Mouse (Mus musculus) liver, adult (tissue): ENCODE measurements around the gene Gm21293.
"Not testable (repeated sequence)": the region's sequence is repeated elsewhere in the genome, so short reads cannot be mapped to it uniquely, and the experiment has no call there.

Experiments used
- GATA4 ChIP-seq: IDR thresholded peaks from 2 replicates; pipeline ENCODE4 v1.6.1; 2014; ENCODE audit warnings: mild to moderate bottlenecking, low read length; ENCODE audit not compliant: insufficient replicate concordance

Gm21293 gene

DNA sequence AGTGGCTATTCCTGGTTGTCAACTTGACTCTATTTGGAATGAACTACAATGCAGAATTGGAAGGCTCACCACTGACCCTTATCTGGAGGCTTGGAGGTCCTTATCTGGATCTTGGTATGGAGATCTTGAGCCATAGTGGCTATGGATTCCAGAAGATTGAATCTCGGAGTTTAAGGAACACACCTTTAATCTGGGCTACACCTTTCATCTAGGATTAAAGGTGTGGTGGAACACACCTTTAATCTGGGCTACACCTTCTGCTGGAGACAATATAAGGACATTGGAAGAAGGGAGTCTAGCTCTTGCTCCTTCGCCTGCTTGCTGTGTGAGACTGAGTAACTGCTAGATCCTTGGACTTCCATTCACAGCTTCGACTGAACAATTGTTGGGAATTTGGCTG, at the start of gene Gm21293:
Gm21293 (plus strand) TSS at position 301 of the 400 bp plus-strand sequence.
- TF ChIP-seq GATA4: not testable (repeated sequence)

DNA sequence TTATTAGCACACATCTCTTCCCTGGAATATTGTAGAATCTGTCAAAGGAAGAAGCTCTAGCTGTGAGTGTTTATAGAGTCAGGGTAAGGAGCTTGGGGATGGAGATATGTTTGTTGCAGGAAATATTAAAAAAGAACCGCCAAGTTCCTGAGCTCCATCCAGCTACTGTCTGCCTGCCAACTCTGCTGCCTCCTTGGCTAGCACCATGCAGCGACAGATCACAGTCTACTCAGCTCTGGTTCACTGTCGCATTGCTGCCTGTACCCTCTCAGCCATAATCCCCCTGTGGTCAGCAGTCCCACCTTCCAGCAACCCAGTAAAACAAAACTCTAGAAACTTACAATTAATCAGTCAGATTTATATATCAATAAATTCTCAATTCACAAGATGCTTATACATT, 32.7 kb upstream of the Gm21293 start:
- no peak for TF ChIP-seq GATA4

DNA sequence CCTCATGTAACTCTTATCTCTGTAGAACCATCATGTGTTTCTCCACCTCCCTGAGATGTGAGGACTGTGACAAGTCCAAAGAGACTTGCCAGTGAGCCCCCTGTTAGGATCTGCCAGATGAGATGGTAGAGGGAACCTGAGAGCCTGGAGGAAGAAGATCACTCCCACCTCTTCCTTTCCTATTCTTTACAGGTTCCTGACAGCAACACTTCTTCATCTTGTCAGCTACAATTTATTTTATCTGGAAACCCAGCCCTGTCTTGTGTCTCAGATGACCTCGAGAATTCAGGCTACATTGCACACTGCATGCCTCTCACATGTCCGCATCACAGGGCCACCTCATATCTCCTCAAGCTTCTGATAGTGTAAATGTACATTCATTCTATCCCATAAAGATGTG, 24.5 kb upstream of the Gm21293 start:
- no peak for TF ChIP-seq GATA4

DNA sequence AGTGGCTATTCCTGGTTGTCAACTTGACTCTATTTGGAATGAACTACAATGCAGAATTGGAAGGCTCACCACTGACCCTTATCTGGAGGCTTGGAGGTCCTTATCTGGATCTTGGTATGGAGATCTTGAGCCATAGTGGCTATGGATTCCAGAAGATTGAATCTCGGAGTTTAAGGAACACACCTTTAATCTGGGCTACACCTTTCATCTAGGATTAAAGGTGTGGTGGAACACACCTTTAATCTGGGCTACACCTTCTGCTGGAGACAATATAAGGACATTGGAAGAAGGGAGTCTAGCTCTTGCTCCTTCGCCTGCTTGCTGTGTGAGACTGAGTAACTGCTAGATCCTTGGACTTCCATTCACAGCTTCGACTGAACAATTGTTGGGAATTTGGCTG, 8.4 kb downstream of the Gm21293 start, which contains the start of gene Gm6763:
Gm6763 (plus strand) TSS at position 301 of the 400 bp plus-strand sequence.
- not testable (repeated sequence) for TF ChIP-seq GATA4

DNA sequence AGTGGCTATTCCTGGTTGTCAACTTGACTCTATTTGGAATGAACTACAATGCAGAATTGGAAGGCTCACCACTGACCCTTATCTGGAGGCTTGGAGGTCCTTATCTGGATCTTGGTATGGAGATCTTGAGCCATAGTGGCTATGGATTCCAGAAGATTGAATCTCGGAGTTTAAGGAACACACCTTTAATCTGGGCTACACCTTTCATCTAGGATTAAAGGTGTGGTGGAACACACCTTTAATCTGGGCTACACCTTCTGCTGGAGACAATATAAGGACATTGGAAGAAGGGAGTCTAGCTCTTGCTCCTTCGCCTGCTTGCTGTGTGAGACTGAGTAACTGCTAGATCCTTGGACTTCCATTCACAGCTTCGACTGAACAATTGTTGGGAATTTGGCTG, 16.9 kb downstream of the Gm21293 start, which contains the start of gene Gm8764:
Gm8764 (plus strand) TSS at position 301 of the 400 bp plus-strand sequence.
- not testable (repeated sequence) for TF ChIP-seq GATA4

DNA sequence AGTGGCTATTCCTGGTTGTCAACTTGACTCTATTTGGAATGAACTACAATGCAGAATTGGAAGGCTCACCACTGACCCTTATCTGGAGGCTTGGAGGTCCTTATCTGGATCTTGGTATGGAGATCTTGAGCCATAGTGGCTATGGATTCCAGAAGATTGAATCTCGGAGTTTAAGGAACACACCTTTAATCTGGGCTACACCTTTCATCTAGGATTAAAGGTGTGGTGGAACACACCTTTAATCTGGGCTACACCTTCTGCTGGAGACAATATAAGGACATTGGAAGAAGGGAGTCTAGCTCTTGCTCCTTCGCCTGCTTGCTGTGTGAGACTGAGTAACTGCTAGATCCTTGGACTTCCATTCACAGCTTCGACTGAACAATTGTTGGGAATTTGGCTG, 25.4 kb downstream of the Gm21293 start, which contains the start of gene Gm21304:
Gm21304 (plus strand) TSS at position 301 of the 400 bp plus-strand sequence.
- TF ChIP-seq GATA4: not testable (repeated sequence)

DNA sequence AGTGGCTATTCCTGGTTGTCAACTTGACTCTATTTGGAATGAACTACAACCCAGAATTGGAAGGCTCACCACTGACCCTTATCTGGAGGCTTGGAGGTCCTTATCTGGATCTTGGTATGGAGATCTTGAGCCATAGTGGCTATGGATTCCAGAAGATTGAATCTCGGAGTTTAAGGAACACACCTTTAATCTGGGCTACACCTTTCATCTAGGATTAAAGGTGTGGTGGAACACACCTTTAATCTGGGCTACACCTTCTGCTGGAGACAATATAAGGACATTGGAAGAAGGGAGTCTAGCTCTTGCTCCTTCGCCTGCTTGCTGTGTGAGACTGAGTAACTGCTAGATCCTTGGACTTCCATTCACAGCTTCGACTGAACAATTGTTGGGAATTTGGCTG, 33.9 kb downstream of the Gm21293 start, which contains the start of gene Gm21312:
Gm21312 (plus strand) TSS at position 301 of the 400 bp plus-strand sequence.
- TF ChIP-seq GATA4: not testable (repeated sequence)

DNA sequence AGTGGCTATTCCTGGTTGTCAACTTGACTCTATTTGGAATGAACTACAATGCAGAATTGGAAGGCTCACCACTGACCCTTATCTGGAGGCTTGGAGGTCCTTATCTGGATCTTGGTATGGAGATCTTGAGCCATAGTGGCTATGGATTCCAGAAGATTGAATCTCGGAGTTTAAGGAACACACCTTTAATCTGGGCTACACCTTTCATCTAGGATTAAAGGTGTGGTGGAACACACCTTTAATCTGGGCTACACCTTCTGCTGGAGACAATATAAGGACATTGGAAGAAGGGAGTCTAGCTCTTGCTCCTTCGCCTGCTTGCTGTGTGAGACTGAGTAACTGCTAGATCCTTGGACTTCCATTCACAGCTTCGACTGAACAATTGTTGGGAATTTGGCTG, 42.4 kb downstream of the Gm21293 start, which contains the start of gene Gm20765:
Gm20765 (plus strand) TSS at position 301 of the 400 bp plus-strand sequence.
- TF ChIP-seq GATA4: not testable (repeated sequence)

DNA sequence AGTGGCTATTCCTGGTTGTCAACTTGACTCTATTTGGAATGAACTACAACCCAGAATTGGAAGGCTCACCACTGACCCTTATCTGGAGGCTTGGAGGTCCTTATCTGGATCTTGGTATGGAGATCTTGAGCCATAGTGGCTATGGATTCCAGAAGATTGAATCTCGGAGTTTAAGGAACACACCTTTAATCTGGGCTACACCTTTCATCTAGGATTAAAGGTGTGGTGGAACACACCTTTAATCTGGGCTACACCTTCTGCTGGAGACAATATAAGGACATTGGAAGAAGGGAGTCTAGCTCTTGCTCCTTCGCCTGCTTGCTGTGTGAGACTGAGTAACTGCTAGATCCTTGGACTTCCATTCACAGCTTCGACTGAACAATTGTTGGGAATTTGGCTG, 51.0 kb downstream of the Gm21293 start, which contains the start of gene Gm4340:
Gm4340 (plus strand) TSS at position 301 of the 400 bp plus-strand sequence.
- TF ChIP-seq GATA4: not testable (repeated sequence)
